Mouse (Mus musculus) T-helper 17 cell (primary cell): ENCODE results near the gene Col5a3.

Experiments
- in situ Hi-C, 2 experiments: fragments of 300-600 bp; cut with MboI, MseI; formaldehyde crosslinking; loops; 1 replicate in 1 of 2; 2 replicates in 1 of 2; pipeline ENCODE4 v1.15.1; 2025; ENCODE audit warnings: high pct_unique_total_duplicates in 2 of 2

The Col5a3 gene

DNA sequence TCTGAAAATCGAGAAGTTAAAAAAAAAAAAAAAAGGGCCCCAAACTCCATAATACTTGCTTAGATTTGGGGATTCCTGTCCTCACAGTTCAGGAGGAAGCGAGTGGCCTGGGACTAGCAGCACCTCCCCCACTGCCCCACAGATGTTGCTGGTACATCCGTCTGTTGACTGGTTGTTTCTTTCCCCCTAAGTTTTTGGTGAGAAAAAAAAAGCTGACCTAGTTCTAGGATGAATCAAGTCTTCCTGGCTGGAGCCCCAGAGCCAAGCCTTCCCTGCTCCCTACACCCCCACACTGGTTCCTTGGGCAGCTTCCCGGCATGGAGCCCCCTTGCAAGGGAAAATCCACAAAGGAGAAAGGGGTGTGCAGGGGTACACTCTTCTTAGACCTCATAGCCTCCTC is 4.6 kb downstream of the Col5a3 start:
- in situ Hi-C loops = no loop called here

GRCm38 (mm10) chr9:20805706-20806105 is 9.2 kb downstream of the Col5a3 start:
- in situ Hi-C loops = no loop called here

DNA sequence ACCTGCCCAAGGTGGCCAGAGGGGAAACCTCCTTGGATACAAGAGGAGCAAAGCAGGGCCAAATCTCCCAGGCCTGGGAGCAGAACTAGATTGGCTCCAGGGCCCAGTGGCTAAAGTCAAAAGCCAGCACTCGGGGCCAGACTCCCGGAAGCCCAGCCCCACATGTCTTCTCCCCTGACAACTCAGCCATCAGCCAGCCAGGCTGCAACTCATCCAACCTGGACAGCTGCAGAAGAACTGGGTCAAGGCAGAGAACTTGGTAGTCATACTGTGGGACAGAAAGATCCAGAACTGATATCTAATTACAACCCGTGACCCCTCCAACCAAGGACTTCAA is 9.7 kb downstream of the Col5a3 start:
- in situ Hi-C loops = no loop called here

- in situ Hi-C loops = no loop called here
These were observed 10.4 kb downstream of the Col5a3 start for GRCm38 (mm10) chr9:20804266-20805158.

- in situ Hi-C loops = no loop called here
These were observed 20.6 kb downstream of the Col5a3 start for GRCm38 (mm10) chr9:20794108-20794806.

DNA sequence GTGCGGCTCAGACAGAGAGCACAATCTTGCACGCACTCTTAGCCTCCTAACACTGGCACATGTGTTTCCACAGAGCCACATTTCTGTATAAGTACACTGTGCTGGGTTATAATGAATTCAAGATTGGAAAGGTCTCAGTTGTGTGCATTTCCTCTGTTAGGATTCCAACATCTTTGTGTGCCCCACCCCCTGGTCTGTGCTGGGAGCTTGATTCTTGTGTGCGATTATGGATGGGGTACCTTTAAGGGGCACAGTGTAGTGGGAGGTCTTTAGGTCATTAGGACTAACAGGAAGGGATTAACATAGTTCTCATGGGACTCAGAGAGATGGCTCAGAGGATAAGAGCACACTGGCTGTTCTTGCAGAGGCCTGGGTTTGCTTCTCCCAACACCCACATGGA is 24.5 kb downstream of the Col5a3 start:
- in situ Hi-C loops = no loop called here

GRCm38 (mm10) chr9:20789651-20790050 is 25.2 kb downstream of the Col5a3 start:
- in situ Hi-C loops = no loop called here

GRCm38 (mm10) chr9:20787992-20788391 is 26.9 kb downstream of the Col5a3 start:
- in situ Hi-C loops = no loop called here

DNA sequence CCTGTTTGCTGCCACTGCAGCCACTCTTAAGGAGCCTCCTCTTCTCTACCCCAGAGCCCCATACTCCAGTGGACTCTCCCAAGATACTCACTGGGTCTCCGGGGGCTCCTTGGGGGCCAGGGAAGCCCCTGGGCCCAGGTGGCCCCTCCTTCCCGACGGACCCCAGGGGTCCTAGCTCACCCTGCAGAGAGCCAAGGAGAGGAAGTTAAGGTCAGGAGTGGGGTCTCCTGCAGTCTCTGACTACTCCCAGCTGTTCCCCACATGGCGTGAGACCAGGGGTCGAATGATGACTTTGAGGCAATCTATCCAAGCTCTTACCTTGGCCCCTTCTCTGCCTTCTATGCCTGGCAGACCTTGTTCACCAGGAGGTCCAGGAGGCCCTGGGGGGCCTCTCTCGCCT is 29.8 kb downstream of the Col5a3 start:
- in situ Hi-C loops = no loop called here

DNA sequence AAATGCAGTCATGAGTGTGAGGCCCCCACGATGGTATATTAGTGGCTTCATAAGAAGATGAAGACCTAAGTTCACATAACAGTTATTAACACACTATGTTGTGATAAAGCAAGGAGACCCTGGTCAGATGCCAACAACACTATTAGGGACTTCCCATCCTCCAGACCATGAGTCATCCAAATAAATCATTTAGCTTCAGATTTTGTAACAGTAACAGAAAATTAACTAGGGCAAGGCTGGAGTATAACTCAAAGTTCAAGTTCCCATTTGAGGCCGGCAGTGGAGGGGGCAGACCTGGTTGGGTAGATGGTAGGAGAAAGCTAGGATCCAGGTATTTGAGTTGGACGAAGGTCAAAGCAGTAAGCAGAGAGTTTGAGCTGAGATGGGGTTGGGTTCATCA is 33.6 kb downstream of the Col5a3 start:
- in situ Hi-C loops = no loop called here

DNA sequence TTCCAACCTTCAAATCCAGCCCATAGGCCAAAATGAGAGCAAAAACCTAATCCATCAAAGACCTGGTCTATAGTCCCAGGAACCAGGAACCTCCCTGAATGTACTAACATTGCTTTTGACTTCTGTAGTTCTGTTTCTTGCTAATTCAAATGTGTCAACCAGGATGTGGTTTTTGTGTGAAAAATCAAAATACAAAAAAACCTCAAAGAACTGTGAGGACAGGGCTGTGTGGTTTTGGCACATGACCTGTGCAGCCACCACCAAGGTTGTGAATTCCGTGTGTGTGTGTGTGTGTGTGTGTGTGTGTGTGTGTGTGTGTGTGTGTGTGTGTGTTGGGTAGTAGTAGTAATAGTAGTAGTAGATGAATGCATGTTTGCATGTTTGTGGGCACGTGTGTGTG is 49.6 kb downstream of the Col5a3 start:
- in situ Hi-C loops = no loop called here

- in situ Hi-C loops = no loop called here
These were observed 51.8 kb downstream of the Col5a3 start for GRCm38 (mm10) chr9:20763099-20763498.

DNA sequence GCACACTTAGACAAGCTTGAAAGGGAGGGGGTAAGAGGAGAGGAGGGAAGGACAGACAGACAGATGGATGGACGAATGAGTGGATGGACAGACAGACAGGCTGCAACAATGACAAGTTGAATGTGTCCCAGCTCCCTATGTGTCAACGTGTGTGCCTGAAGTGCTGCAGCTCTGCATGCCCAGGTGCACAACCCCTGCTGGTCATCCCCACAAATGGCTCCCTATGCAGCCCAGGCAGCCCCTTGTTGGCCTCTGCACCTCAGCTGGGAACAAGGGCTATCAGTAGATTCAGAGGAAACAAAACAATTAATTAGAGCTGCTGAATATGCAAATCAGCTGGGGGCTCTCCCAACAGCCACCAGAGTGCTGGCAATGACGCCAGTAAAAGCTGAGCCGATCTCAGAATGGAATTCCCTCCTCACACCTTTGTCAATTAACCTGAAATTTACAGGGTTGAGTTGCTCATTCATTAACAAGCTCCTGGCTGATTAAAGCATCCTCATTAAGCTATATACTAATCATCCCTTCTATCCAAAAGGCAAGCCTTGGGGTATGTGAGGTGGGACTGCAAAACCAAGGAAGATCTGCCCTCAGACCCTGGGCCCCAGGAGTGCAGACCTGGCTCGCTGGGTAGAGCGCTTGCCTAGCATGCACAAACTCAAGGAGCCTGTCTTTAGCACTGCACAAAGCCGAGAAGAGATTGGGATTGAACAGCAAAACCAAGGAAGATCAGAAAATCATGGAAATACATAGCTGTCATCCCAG is 52.5 kb downstream of the Col5a3 start:
- in situ Hi-C loops = no loop called here

- in situ Hi-C loops = no loop called here
These were observed 53.5 kb downstream of the Col5a3 start for GRCm38 (mm10) chr9:20761388-20761787.

DNA sequence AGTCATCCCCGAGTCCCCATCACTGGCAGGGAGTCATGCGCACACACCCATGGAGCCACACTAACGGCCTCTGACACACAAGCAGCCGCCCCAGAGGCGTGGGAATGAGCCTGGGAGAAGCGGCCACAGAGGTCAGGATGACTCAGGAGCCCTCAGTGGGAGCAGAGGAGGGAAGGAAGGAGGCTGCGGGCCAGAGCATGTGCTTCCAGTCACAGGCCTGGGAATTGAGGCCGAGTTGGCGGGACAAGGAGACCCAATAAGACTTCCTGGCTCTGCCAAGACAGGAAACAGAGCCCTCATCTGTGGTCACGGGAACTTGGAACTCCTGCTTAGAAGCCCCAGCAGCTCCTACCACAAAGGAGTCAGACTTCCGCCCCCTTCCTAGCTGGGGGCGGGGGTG is 54.1 kb downstream of the Col5a3 start:
- in situ Hi-C loops = no loop called here

GRCm38 (mm10) chr9:20758896-20759295 is 56.0 kb downstream of the Col5a3 start:
- in situ Hi-C loops = no loop called here

DNA sequence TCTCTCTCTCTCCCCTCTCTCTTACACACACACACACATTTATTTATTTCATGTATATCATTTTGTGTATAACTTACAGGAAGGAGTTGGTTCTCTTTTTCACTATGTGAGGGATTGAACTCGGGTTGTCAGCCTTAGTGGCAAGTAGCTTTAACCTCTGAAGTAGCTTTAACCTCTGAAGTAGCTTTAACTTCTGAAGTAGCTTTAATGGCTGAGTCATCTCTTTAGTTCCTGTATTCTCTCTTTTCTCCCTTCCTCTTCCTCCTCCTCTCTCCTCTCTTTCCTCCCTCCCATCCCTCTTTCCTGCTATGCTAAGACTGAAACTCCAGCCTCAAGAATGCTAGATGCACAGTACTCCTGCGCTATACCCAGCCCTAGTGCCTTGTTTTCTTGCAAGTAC is 56.6 kb downstream of the Col5a3 start:
- in situ Hi-C loops = no loop called here

DNA sequence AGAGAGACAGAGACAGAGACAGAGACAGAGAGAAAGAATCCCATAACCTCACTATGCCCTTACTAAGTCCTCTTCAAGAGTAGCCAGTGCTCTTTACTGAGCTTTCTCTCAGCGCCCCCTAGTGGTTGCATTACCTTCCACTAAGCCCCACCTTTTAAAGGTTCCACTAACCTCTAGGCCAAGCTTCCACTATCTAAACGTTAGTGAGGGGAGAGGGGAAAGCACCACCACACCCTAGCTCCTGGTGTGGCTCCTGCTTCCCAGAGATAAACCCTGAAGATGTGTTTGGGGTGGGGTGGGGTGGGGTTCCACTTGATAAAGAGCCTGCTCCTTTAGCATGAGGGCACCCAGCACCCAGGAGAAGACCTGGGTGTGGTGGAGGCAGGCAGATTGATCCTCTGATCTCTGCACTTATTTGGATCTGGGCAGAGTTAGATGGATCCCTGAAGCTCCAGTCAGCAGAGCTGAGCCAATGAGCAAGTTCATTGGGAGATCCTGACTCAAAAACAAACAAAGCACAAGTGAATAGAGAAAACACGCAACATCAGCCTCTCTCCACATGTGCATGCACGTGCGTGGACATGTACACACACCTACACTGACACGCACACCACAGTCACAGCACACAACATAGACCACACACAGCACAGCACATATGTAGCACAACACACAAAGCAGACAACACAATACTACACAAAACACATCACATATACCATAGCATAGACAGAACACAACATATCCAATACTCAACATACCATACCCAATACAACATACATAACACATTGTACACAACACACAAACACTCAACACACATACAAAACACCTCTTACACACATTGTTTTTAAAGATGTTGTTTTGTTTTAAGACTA is 57.5 kb downstream of the Col5a3 start:
- in situ Hi-C loops = no loop called here

DNA sequence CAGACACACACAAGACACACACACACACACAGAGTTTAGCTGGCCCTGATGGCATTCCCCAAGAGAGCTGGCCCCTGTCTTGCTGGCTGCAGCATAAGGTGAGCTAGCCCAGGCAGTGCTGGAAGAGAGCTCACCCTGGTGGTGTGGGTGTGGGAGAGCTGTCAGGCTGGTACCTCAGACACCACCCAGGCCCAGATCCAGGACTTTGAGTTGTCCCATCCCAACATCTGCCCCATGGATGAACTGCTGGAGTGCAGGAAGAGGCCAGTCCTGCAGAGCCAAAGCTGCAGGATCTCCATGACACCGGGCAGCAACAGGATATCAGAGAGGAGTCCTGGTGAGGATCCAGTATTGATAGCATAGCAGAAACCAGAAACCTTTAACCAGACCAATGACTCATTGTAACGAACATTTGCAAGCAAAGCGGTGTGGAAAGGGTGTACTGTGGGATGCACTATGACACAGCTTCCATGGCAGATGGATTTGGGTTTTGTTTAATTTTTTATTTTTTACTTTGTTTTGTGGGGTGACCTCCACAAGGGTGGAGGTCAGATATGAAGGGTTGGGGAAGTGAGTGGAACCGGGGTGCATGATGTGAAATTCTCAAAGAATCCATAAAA is 58.7 kb downstream of the Col5a3 start:
- in situ Hi-C loops = no loop called here

DNA sequence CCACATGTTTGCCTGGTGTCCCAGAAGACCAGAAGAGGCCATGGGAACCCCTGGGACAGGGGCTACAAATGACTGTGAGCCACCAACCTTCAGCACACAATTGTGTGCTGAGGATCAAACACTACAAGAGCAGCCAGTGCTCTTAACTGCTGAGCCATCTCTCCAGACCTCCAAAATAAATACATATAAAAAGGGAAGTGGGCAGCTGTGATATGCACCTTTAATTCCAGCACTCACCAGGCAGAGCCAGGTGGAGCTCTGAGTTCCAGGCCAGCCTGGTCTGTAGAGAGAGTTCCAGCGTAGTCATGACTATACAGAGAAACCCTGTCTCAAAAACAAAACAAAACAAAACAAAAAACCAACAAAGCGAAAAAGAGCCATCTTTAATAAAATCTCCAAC is 60.5 kb downstream of the Col5a3 start:
- in situ Hi-C loops = no loop called here

GRCm38 (mm10) chr9:20751477-20752029 is 63.3 kb downstream of the Col5a3 start:
- in situ Hi-C loops = no loop called here
